Mouse (Mus musculus): Measurements from ENCODE around the gene Fxyd2. TPM values are rescaled to one million over a fixed set of nuclear protein-coding genes. Genes with fewer than 3 reads are reported as not detected.

Gene Fxyd2
- polyA plus RNA-seq, 1 experiment: not detected

DNA sequence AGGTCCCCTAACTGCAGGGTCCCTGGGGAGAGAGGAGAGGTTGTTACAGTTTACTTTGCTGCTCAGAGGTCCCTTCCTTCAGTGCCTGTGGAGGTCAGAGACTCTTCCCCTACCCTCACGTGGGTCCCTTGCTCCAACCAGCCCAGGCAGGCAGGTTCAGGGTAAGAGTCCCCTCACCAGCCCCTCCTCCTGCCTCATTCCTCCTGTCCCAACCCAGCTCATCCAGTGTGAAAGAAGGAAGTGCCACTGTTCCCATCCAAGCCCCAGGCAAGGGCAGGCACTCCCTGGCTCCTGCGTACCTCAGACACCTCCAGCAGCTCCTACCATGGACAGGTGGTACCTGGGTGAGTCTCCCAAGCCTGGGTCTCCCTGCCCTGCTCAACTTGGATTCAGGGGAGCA lies 3.5 kb downstream of the Fxyd2 start:
- WGBS: 77% methylated on average over 2 of the region's 2 CpGs
- Histone ChIP-seq H3K4me1 (ENCODE audit: control insufficient read depth, insufficient read depth, low read length) (peaks cover 3% of the 10 kb centered on the region), H3K4me3 (ENCODE audit: insufficient read depth, low read depth, low read length) (no peak overlapping the region), H3K27ac (ENCODE audit: insufficient read depth, low read depth, low read length) (no peak overlapping the region)
- no peak for TF ChIP-seq POLR2A (IDR thresholded peaks at IDR 0.05; ENCODE audit: insufficient read depth, low read depth, low read length)

DNA sequence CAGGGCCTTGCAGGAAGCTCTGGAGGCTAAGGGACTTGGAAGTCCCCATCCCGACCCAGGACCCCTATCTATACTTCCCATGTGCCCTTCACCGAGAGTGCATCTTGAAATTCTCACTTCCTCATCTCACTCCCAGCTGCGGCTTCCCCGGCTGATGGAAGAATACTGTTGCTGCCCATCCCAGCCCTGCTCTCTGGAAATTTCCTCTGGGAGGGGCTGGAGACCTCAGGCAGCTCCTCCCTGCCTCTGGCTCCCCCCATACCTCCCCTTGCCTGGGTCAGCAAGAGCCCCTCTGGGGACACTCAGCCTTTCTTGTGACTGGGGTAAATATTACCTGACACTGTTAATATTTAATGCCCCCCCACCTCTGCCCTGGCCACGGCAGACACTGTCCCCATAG lies 6.2 kb downstream of the Fxyd2 start:
- WGBS: 76% methylated on average over 5 of the region's 5 CpGs
- TF ChIP-seq CTCF (IDR thresholded peaks at IDR 0.05; ENCODE audit: insufficient read depth, low read depth, low read length) (no peak), POLR2A (IDR thresholded peaks at IDR 0.05; ENCODE audit: insufficient read depth, low read depth, low read length) (no peak)
- H3K4me1 ChIP-seq (ENCODE audit: control insufficient read depth, insufficient read depth, low read length): peaks cover 6% of the 10 kb centered on the region
- no peak overlapping the region for H3K27ac ChIP-seq (ENCODE audit: insufficient read depth, low read depth, low read length)
- H3K4me3 ChIP-seq (ENCODE audit: insufficient read depth, low read depth, low read length): no peak overlapping the region

DNA sequence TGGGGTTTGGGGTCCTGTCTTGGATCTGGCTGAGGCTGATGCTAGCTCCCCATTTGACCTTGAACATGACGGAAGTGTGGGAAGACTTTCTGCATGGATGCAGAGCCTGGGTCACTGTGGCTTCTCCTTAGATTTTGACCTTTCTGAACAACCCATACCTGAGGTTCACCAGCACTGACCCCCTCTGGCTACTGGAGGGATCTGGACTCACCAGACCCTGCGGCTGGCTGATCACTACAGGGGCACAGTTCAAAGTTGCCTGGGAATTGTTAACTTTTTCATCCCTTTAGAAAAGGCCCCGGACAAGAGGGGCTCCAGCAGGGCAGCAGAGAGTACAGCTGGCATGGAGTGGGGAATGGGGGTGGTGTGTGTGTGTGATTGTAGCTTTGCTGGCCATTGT lies 7.3 kb downstream of the Fxyd2 start:
- no peak overlapping the region for H3K27ac ChIP-seq (ENCODE audit: insufficient read depth, low read depth, low read length)
- peaks cover 6% of the 10 kb centered on the region for H3K4me1 ChIP-seq (ENCODE audit: control insufficient read depth, insufficient read depth, low read length)
- H3K4me3 ChIP-seq (ENCODE audit: insufficient read depth, low read depth, low read length): no peak overlapping the region
- TF ChIP-seq POLR2A (IDR thresholded peaks at IDR 0.05; ENCODE audit: insufficient read depth, low read depth, low read length): no peak
- WGBS: 73% methylated on average over 3 of the region's 3 CpGs

DNA sequence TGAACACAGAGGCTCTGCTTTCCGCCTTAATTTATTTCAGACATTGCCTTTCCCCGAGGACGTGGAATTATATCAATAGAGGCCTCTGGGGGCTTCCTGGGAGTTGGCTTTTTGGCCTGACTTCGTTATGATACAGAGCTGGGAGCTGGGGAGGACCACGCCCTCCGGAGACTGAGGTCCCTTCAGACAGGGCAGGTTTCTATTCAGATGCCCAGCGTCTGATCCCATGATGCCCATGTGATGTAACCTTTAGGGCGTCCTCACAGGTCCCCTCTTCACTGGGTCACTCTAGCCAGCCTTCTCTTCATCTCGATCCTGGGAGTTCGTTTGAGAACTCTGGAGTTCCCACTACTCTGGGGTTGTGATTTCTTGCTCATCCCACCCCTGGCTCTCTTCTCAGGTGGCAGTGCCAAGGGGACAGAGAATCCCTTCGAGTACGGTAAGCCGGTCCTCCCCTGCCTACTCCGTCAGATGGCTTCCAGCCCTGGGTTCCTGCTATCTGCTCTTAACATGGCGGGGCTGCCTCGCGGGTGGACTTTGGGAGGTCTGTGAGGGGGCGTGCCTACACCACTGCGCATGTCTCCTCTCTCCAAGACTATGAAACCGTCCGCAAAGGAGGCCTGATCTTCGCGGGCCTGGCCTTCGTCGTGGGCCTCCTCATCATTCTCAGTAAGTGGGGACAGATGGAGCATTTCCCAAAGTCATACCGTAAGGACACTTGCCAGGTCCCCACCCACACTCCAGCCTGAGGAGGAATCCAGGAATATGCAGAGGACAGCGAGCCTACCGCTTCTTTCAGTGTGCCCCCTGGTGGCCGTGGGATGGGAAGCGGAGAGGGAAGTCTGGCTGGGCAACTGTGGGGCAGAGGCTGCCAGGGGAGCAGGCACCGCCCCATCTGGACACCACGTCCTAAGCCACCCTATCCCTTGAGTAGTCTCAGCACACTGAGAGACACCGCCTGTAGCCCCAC lies 8.5 kb downstream of the Fxyd2 start:
- H3K27ac ChIP-seq (ENCODE audit: insufficient read depth, low read depth, low read length): no peak overlapping the region
- peaks cover 9% of the 10 kb centered on the region for H3K4me1 ChIP-seq (ENCODE audit: control insufficient read depth, insufficient read depth, low read length)
- 38% methylated on average over 33 of the region's 33 CpGs for WGBS
- H3K4me3 ChIP-seq (ENCODE audit: insufficient read depth, low read depth, low read length): peak overlapping the region; percentile 37
- TF ChIP-seq CTCF (IDR thresholded peaks at IDR 0.05; ENCODE audit: insufficient read depth, low read depth, low read length) (peak; percentile 95), POLR2A (IDR thresholded peaks at IDR 0.05; ENCODE audit: insufficient read depth, low read depth, low read length) (no peak)

DNA sequence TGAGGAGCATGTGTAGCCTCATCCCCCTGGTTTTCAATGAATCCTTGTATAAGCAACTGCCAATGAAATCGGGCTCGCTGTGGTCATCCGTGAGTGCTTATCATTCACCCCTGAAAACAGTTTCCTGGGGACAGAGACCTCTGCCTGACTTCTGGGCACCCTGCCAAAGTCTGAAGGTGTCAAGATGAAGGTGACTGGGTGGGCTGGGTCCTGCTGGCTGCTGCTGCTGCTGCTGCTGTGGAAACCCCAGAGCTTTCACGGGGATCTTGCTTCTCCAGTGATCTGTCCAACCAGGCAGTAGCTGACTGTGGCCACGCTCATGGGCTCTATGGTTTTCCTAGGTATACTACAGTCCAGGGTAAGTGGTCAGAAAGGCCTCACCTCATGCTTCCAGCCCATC lies 10.7 kb downstream of the Fxyd2 start:
- no peak for TF ChIP-seq CTCF (IDR thresholded peaks at IDR 0.05; ENCODE audit: insufficient read depth, low read depth, low read length)
- TF ChIP-seq POLR2A (IDR thresholded peaks at IDR 0.05; ENCODE audit: insufficient read depth, low read depth, low read length): no peak
- peaks cover 9% of the 10 kb centered on the region for H3K4me1 ChIP-seq (ENCODE audit: control insufficient read depth, insufficient read depth, low read length)
- WGBS: 92% methylated on average over 5 of the region's 5 CpGs

DNA sequence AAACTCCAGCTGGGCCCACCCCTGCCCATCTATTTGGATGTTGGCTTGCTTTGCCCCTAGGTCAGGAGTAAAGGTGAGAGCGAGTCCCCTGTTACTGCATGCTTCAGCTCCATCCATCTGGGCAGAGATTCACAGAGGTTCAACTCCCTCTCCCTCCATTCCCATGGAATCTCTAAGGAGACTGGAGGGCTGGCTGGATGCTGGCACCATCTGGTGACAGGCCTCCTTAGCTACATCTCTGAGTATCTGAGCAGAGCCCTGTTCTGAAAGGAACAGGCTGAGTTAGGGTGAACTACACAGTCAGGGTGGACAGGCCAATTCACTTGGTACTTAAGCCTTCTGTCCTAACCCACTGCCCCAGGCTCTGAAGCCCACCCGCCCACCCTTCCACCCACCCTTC lies 11.1 kb downstream of the Fxyd2 start:
- Histone ChIP-seq H3K27ac (ENCODE audit: insufficient read depth, low read depth, low read length) (no peak overlapping the region), H3K4me3 (ENCODE audit: insufficient read depth, low read depth, low read length) (no peak overlapping the region), H3K4me1 (ENCODE audit: control insufficient read depth, insufficient read depth, low read length) (peaks cover 9% of the 10 kb centered on the region)
- WGBS: 91% methylated on average over 2 of the region's 2 CpGs
- TF ChIP-seq POLR2A (IDR thresholded peaks at IDR 0.05; ENCODE audit: insufficient read depth, low read depth, low read length) (no peak), CTCF (IDR thresholded peaks at IDR 0.05; ENCODE audit: insufficient read depth, low read depth, low read length) (no peak)

More for the DNA sequence above, 10.7 kb downstream of the Fxyd2 start:
- no peak overlapping the region for H3K27ac ChIP-seq (ENCODE audit: insufficient read depth, low read depth, low read length)
- no peak overlapping the region for H3K4me3 ChIP-seq (ENCODE audit: insufficient read depth, low read depth, low read length)

DNA sequence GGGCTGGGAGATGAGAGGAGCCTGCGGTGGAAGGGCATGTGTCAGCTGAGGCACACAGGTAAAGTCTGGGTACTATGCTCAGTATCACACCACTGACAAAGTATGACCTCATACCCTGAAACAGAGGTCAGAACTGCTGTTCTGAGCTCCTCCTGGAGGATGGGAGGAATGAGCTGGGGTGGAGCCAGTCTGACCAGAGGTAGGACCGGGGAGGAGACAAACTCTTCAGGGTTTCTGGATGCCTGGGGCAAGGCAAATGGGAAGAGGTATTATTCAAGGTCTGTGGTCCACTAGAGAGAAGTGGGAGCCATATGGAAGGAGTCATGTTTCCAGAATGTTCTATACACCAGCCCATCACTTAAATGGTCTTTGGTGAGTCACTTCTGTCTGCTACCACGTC lies 11.6 kb downstream of the Fxyd2 start:
- no peak overlapping the region for H3K4me3 ChIP-seq (ENCODE audit: insufficient read depth, low read depth, low read length)

DNA sequence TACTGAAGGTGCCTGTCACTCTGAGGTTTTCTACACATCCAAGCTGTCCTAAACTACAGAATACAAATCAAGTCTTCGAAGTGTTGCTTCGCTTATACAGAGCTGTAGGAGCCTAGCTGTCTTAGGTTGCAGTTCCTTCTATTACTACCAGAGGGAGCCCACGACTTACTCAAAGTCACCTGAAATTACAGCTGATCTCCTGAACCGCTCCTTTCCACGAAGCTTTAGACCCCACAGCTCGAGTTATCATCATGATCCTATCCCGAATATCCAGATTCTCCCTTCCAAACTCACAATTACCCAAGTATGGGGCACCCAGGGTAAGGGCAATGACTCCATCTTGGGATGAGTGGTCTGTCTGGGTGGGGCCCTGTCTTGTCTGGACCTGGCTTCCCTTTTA lies 12.3 kb downstream of the Fxyd2 start:
- TF ChIP-seq POLR2A (IDR thresholded peaks at IDR 0.05; ENCODE audit: insufficient read depth, low read depth, low read length) (no peak), CTCF (IDR thresholded peaks at IDR 0.05; ENCODE audit: insufficient read depth, low read depth, low read length) (no peak)
- WGBS: 11% methylated on average over 7 of the region's 7 CpGs
- H3K27ac ChIP-seq (ENCODE audit: insufficient read depth, low read depth, low read length): no peak overlapping the region
- peaks cover 13% of the 10 kb centered on the region for H3K4me1 ChIP-seq (ENCODE audit: control insufficient read depth, insufficient read depth, low read length)
- H3K4me3 ChIP-seq (ENCODE audit: insufficient read depth, low read depth, low read length): no peak overlapping the region

More for the DNA sequence above, 11.6 kb downstream of the Fxyd2 start:
- WGBS: 86% methylated on average over 3 of the region's 3 CpGs
- H3K27ac ChIP-seq (ENCODE audit: insufficient read depth, low read depth, low read length): no peak overlapping the region
- H3K4me1 ChIP-seq (ENCODE audit: control insufficient read depth, insufficient read depth, low read length): peaks cover 11% of the 10 kb centered on the region
- TF ChIP-seq CTCF (IDR thresholded peaks at IDR 0.05; ENCODE audit: insufficient read depth, low read depth, low read length) (no peak), POLR2A (IDR thresholded peaks at IDR 0.05; ENCODE audit: insufficient read depth, low read depth, low read length) (no peak)

DNA sequence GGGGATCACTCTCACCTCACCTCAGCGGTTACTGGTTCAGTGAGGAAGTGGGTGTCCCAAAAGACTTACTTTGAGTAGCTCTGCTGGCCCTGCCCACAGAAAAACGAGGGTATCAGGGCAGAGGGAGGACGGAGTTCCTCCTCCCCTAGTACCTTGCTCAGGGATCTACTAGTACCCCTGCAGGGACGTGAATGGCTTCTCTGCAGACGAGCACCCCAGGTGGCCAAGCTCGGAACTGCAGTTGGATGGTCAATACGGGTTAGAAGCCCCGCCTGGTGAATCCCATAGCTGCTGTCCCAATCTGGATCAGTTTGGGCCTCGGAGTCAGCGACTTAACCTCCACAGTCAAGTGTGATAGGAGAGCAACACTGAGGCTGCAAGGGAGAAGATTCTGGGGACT lies 12.8 kb downstream of the Fxyd2 start:
- WGBS: 7% methylated on average over 10 of the region's 10 CpGs
- peak; percentile 65 for TF ChIP-seq CTCF (IDR thresholded peaks at IDR 0.05; ENCODE audit: insufficient read depth, low read depth, low read length)
- TF ChIP-seq POLR2A (IDR thresholded peaks at IDR 0.05; ENCODE audit: insufficient read depth, low read depth, low read length): no peak
- Histone ChIP-seq H3K4me3 (ENCODE audit: insufficient read depth, low read depth, low read length) (no peak overlapping the region), H3K4me1 (ENCODE audit: control insufficient read depth, insufficient read depth, low read length) (peaks cover 16% of the 10 kb centered on the region), H3K27ac (ENCODE audit: insufficient read depth, low read depth, low read length) (no peak overlapping the region)
